Mouse (Mus musculus): ENCODE results near the gene Bub1b. TPM values are rescaled to one million over a fixed set of nuclear protein-coding genes. Genes with fewer than 3 reads are reported as not detected.
A peak's percentile ranks its signal among the peaks of the same experiment; 100 is the strongest.
"Not testable (repeated sequence)": the region's sequence is repeated elsewhere in the genome, so short reads cannot be mapped to it uniquely, and the experiment has no call there.

Bub1b gene
- total RNA-seq, 2 experiments from 2014 or later, result 1.0 to 1.4 TPM

DNA sequence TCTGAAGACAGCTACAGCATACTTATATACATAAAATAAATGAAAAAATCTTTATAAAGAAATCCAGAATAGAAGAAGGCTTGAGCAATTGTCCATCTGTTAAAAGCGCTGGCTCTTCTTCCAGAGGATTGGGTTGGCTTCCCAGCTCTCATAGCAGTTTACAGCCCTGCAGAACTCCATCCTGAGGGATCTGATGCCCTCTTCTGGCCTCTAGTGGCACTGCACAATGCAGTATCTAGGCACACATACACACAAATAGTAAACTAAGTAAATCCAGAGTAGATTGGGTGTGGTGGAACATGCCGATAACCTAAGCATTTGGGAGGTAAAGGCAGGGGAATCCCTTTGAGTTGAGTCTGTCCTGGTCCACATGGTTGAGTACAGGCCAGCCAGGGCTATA is 8.0 kb downstream of the Bub1b start:
- intact Hi-C loops (cut with DNase I), result loop anchor here (1.0 to 10.0 kb wide), 2 partner anchors 119 to 341 kb away; no protein-coding TSS in a partner anchor
- peak; percentile 18 to 32 for DNase-seq

GRCm38 (mm10) chr2:118606976-118607375 is 9.0 kb downstream of the Bub1b start:
- intact Hi-C loops (cut with DNase I), result loop anchor here (1.0 to 10.0 kb wide), 2 partner anchors 120 to 342 kb away; no protein-coding TSS in a partner anchor
- DNase-seq, result no peak

DNA sequence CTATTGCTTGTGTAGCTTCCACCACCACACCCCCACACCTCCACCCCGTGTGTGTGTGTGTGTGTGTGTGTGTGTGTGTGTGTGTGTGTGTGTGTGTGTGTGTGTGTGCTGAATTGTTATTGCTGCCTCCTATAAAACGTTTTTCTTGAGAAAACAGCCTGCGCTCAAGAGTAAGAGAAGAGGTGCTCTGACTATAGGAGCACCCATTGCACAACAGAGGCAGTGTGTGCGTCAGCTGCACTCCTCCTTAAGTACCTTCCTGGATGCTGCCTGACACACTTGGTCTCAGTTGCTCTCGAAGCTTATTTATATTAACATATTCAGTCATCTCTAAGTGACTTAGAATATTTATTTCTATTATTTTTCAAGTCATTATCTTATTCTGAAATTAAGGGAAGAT is 20.0 kb downstream of the Bub1b start:
- DNase-seq, result no peak
- intact Hi-C loops (cut with DNase I), result no loop called here

GRCm38 (mm10) chr2:118620101-118620500 is 22.1 kb downstream of the Bub1b start:
- no peak for DNase-seq
- intact Hi-C loops (cut with DNase I), result no loop called here

DNA sequence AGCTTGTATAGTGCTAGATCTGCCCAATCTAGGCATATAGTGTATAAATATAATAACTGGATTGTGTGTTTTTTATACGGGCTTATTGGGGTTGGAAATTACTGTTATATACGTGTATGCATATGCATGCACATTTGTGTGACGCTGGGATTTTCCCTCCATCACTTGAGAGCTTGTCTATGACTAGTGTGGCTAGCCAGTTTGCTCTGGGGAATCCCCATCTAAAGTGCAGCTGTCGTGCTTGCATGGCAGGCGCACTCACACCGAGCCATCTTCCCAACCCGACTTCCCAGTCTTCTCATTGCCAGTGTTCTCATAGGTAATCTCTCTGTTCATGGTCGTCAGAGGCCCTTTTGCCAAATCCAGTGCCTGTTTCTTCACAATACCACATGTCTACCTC is 22.6 kb downstream of the Bub1b start:
- intact Hi-C loops (cut with DNase I), result no loop called here
- DNase-seq, result no peak

DNA sequence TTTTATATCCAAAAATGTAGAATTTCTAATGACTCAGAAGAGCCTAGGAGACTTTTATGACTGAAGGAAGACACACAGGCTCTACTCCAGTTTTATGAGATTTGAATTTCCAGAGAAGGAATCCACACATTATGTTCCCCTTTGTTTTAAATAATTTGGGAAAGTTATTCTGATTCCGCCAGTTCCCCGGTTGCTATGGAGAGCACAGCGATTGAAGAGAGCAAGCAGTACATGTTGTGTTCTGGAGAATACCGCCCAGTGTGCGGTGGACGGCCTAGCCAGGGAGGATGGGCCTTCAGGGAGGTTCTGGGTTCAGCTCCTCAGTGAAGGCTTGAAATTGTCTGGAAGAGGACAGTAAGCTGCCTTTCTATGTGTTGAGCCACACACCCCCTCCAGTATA is 31.3 kb downstream of the Bub1b start:
- DNase-seq, result no peak
- intact Hi-C loops (cut with DNase I), result no loop called here

- no peak for DNase-seq
- intact Hi-C loops (cut with DNase I), result no loop called here
Measured at GRCm38 (mm10) chr2:118633441-118633840, 35.4 kb downstream of the Bub1b start.

- intact Hi-C loops (cut with DNase I), result loop anchor here (2.0 kb wide), 1 partner anchor 58 kb away; no protein-coding TSS in a partner anchor
- DNase-seq, result no peak
Measured at GRCm38 (mm10) chr2:118637258-118637657, 39.2 kb downstream of the Bub1b start.

DNA sequence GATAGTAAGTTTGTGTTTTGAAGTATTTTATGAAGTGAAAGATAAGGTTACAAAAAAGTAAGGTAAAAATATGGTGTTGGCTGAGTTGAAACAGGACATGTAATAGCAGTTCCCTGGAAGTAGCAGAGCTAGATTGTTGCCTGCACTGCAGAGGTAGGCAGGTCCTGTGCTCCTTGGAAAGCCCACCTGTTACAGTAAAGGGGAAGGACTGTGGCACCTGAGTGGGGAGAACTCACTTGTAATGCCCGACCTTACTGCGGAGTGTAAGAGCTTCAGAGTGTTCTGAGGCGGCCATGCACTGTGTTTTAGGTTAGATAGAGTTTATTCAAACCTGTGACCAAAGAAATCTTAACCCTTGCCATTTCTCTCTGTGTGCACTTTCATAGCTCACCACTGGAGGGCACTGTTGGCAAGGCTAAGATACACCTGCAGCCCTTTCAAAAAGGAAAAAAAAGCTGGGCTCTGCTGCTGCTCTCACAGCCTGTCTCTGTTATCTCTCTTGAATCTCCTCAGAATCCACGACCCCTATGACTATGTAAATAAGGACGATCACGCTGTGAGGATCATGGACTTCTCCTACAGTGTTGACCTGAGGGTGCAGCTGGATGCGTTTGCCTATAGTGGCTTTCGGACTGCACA is 40.0 kb downstream of the Bub1b start:
- peak; percentile 43 to 55 for DNase-seq
- intact Hi-C loops (cut with DNase I), result loop anchor here (2.0 kb wide), 2 partner anchors 57 to 93 kb away; no protein-coding TSS in a partner anchor

GRCm38 (mm10) chr2:118638686-118639085 is 40.7 kb downstream of the Bub1b start:
- no peak for DNase-seq
- intact Hi-C loops (cut with DNase I), result loop anchor here (2.0 kb wide), 1 partner anchor 92 kb away; no protein-coding TSS in a partner anchor

- intact Hi-C loops (cut with DNase I), result loop anchor here (2.0 kb wide), 1 partner anchor 242 kb away; no protein-coding TSS in a partner anchor
- DNase-seq, result no peak
Measured at GRCm38 (mm10) chr2:118641147-118641546, 43.1 kb downstream of the Bub1b start.

- intact Hi-C loops (cut with DNase I), result no loop called here
- DNase-seq, result no peak
Measured at GRCm38 (mm10) chr2:118642431-118642830, 44.4 kb downstream of the Bub1b start.

- intact Hi-C loops (cut with DNase I), result no loop called here
Measured at GRCm38 (mm10) chr2:118642942-118643341, 44.9 kb downstream of the Bub1b start.

DNA sequence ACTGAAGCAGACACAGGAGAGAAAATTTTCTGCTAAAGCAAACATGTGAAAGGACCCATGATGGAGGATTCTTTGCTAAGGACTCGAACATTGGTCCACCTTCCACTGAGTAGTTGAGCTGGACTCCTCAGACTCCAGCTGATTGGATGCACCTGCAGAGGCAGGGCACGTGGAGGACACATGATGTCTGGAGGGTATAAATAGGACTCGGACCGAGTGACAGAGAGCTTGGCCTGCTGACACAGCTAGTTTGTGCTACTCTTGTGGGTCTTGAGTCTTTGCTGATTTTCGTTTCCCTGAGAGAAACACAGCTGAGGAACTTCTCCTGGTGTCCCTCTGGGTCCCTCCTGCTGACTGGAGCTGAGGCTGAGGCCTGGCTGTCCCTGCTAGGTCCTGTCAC is 48.7 kb downstream of the Bub1b start:
- intact Hi-C loops (cut with DNase I), result no loop called here
- DNase-seq, result no peak

More at GRCm38 (mm10) chr2:118642942-118643341, 44.9 kb downstream of the Bub1b start:
- DNase-seq, result no peak

DNA sequence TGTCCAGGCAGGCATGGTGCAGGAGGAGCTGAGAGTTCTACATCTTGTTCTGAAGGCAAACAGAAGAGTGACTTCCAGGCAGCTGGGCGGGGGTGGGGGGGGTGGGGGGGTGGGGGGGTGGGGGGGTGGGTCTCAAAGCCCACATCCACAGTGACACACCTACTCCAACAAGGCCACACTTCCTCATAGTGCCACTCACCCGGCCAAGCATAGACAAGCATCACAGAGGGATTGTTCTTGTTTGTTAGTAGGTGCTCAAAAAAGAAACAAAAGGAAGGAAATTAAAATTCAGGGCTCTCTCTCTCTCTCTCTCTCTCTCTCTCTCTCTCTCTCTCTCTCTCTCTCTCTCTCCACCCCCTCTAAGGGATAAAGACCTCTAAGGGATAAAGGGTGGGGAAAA is 52.7 kb downstream of the Bub1b start:
- intact Hi-C loops (cut with DNase I); DNase-seq: not testable (repeated sequence)

- DNase-seq, result no peak
- intact Hi-C loops (cut with DNase I), result no loop called here
Measured at GRCm38 (mm10) chr2:118656688-118657281, 58.8 kb downstream of the Bub1b start.

DNA sequence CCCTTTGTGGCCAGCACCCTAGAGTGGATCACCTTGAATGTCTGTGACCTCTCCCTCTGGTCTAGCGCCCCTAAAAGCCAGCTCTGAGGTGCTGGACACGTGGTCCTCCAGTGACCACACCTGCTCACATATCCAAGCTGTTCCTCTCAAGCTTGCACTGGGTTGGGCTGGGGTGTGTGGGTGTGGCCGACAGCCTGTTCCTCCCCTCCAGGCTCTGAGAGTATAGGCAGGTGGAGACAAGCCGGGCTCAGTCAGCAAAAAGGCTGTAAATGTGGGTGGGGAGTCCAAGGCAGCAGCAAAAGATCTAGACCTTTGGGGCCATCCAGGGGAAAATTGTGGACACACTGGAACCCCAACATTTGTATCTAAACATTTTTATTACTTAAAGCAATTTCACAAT is 60.4 kb downstream of the Bub1b start:
- intact Hi-C loops (cut with DNase I), result no loop called here
- DNase-seq, result no peak

DNA sequence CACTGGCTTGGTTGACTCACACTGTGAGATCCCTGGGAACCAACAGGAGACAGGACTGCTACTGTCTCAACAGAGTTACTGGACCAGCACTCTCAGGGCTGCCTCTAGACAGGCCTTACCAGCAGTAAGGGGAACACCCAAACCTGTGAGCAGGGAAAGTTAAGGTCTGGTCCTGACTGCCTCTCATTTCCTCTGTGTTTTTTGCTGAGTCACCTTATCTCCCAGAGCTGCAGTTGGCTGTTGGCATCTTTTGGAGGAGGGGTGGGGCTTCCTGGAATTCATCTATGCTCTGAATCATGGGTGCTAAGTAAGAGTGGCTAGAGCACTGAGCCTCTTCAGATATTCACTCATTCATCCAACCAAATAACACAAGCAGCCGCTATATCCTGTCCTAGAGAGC is 61.1 kb downstream of the Bub1b start:
- no peak for DNase-seq
- intact Hi-C loops (cut with DNase I), result no loop called here

DNA sequence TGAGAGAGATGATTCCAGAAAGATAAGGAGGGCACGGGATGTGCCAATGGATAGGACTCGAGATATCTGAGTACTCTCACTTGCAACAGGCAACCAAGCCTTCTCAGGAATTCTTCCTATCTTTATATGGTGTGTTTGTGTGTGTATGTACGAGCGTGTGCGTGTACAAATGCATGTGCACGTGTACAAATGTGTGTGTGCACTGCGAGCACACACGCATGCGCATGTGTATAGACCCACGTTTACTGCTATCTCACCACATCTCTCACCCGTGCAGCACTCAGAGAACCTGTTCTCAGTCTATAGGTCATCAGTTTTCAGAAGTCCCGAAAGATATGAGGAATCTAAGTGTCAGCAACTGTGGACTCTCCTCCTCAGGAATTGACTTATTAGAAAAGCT is 61.5 kb downstream of the Bub1b start:
- intact Hi-C loops (cut with DNase I), result no loop called here
- DNase-seq, result no peak

DNA sequence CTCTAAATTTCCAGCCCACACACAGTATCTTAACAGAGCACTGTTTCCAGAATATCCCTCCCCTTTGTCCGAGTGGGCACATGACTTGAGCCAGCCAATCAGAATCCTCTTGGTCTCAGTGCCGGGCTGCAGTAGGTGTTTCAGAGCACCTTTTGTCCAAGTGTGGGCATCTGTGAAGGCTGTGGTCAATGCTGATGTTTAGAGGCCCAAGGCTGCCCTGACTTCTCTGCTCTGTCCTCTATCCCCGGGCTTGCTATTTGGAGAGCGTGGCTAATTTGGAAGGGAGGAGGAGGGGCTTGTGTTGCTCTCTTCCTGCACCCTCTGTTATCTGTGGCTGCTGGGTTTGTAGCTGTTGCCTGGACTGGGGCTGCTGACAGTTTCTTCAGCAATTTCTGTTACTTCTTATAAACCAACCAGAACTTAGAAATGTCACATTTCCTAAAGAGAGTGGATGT is 62.0 kb downstream of the Bub1b start:
- intact Hi-C loops (cut with DNase I), result no loop called here
- no peak for DNase-seq

GRCm38 (mm10) chr2:118661891-118662290 is 63.9 kb downstream of the Bub1b start:
- intact Hi-C loops (cut with DNase I), result no loop called here
- DNase-seq, result no peak
